Mouse (Mus musculus): ENCODE results near the gene Ckap2. TPM values are rescaled to one million over a fixed set of nuclear protein-coding genes. Genes with fewer than 3 reads are reported as not detected.

Ckap2 gene
- total and polyA plus RNA-seq, 3 experiments, result 19.5 to 48.8 (median 31.3) TPM

- no peak for TF ChIP-seq E2F4 (IDR thresholded peaks at IDR 0.05; ENCODE audit: insufficient replicate concordance, low read depth, low read length)
Measured at GRCm38 (mm10) chr8:22185431-22186397, at the start of gene Ckap2 (continued).

GRCm38 (mm10) chr8:22228621-22229020 is 43.0 kb upstream of the Ckap2 start:
- no peaks in the 10 kb centered on the region for H3K9me3 ChIP-seq (replicated peaks; ENCODE audit: low read length)
- H3K27me3 ChIP-seq (replicated peaks), result no peaks in the 10 kb centered on the region
- in situ Hi-C loops (cut with MboI; ENCODE audit: low pct_ligation_motif_present, low pct_unique_long_range_greater_than_20kb, low sequenced_read_pairs) (no loop called here), dilution Hi-C loops (cut with MboI; ENCODE audit: extremely low pct_ligation_motif_present, extremely low pct_unique_long_range_greater_than_20kb, low sequenced_read_pairs) (no loop called here)
- H3K4me3 ChIP-seq (replicated peaks in 1 of 3; ENCODE audit: low read depth in 2 of 3, low read length in 2 of 3, poor library complexity in 1 of 3), result no peak overlapping the region
- peaks cover 6 to 13% of the 10 kb centered on the region in 2 experiments; a peak in 2 of 4 replicates for H3K4me1 ChIP-seq (ENCODE audit: control insufficient read depth in 1 of 2, insufficient read depth in 2 of 2)
- peaks cover 2 to 7% of the 10 kb centered on the region in 2 experiments for H3K36me3 ChIP-seq (replicated peaks in 1 of 2; ENCODE audit: control insufficient read depth in 1 of 2, insufficient read depth in 1 of 2, low read length in 1 of 2)
- DNase-seq (ENCODE audit: extremely low read depth), result no peak
- no peak overlapping the region for H3K27ac ChIP-seq (ENCODE audit: insufficient read depth, low read depth)
- H3K79me2 ChIP-seq (replicated peaks; ENCODE audit: control insufficient read depth, extremely low read depth, insufficient read depth, poor library complexity, severe bottlenecking), result no peaks in the 10 kb centered on the region
- H3K4me2 ChIP-seq (ENCODE audit: insufficient read depth, low read depth, poor library complexity, severe bottlenecking), result no peak overlapping the region
- H3K9ac ChIP-seq (ENCODE audit: insufficient read depth, low read depth), result no peak overlapping the region
- no peak for TF ChIP-seq ETS1 (conservative IDR thresholded peaks at IDR 0.05; ENCODE audit: low read depth, low read length)
- no peak for TF ChIP-seq MAZ (IDR thresholded peaks at IDR 0.05; ENCODE audit: low read depth, low read length)
- no peak for TF ChIP-seq JUN (IDR thresholded peaks at IDR 0.05; ENCODE audit: insufficient read depth, low read depth, low read length)
- no peak for TF ChIP-seq ZKSCAN1 (IDR thresholded peaks at IDR 0.05; ENCODE audit: borderline replicate concordance, low read depth, low read length)
- TF ChIP-seq JUND (conservative IDR thresholded peaks at IDR 0.05; ENCODE audit: low read depth, low read length), result no peak
- no peak for TF ChIP-seq CHD2 (IDR thresholded peaks at IDR 0.05; ENCODE audit: low read length)
- TF ChIP-seq GABPA (IDR thresholded peaks at IDR 0.05; ENCODE audit: insufficient replicate concordance, low read depth, low read length), result no peak
- no peak for TF ChIP-seq ZMIZ1 (IDR thresholded peaks at IDR 0.05; ENCODE audit: low read depth, low read length)
- no peak for TF ChIP-seq UBTF (IDR thresholded peaks at IDR 0.05; ENCODE audit: low read depth, low read length)
- TF ChIP-seq CHD1 (IDR thresholded peaks at IDR 0.05; ENCODE audit: low read depth, low read length), result no peak
- TF ChIP-seq ELF1 (IDR thresholded peaks at IDR 0.05; ENCODE audit: low read depth, low read length), result no peak; the same call in 1 of the 2 replicates
- TF ChIP-seq HCFC1 (IDR thresholded peaks at IDR 0.05; ENCODE audit: low read depth, low read length), result no peak
- no peak for TF ChIP-seq CTCF (conservative IDR thresholded peaks at IDR 0.05 in 1 of 2, IDR thresholded peaks at IDR 0.05 in 1 of 2; ENCODE audit: low read depth in 2 of 2, low read length in 2 of 2)
- TF ChIP-seq MAFK (IDR thresholded peaks at IDR 0.05; ENCODE audit: insufficient replicate concordance, low read length), result no peak
- no peak for TF ChIP-seq RAD21 (IDR thresholded peaks at IDR 0.05; ENCODE audit: low read depth, low read length)
- TF ChIP-seq EP300 (IDR thresholded peaks at IDR 0.05; ENCODE audit: low read length), result no peak
- no peak for TF ChIP-seq USF2 (conservative IDR thresholded peaks at IDR 0.05; ENCODE audit: low read depth, low read length)
- no peak for TF ChIP-seq BHLHE40 (IDR thresholded peaks at IDR 0.05; ENCODE audit: low read depth, low read length)
- no peak for TF ChIP-seq SMC3 (IDR thresholded peaks at IDR 0.05; ENCODE audit: low read depth, low read length)
- no peak for TF ChIP-seq MEF2A (IDR thresholded peaks at IDR 0.05; ENCODE audit: borderline replicate concordance, low read depth, low read length)
